Mouse (Mus musculus) kidney, postnatal 4 days (tissue): ENCODE results near the gene Mrpl14.
A peak's percentile ranks its signal among the peaks of the same experiment; 100 is the strongest.

Experiments
- DNase-seq, 2 experiments: peaks; one replicate each; pipeline ENCODE4 v3.0.0; 2021; ENCODE audit warnings: mixed read lengths in 2 of 2

Gene Mrpl14

DNA sequence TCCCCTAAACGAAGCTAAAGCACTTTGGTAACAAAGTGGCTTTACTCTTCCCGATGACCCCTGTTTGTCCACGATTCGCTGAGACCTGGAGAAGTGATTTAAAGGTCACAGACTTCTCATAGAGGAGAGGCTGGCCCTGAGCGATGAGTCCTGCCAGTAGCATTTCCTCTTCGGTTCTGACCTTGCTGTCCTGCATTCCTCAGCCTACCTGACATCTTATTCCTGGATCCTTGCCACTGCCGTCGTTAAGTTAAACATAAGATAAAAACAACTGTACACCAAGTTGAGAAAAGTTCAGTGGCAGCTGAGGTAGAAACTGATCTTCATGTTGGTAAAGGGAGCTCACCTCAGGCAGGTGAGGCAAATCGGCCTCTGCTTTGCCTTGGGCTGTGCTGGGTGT is 3.0 kb downstream of the Mrpl14 start:
- DNase-seq = no peak

GRCm38 (mm10) chr17:45690044-45690443 is 3.9 kb downstream of the Mrpl14 start:
- DNase-seq = no peak

DNA sequence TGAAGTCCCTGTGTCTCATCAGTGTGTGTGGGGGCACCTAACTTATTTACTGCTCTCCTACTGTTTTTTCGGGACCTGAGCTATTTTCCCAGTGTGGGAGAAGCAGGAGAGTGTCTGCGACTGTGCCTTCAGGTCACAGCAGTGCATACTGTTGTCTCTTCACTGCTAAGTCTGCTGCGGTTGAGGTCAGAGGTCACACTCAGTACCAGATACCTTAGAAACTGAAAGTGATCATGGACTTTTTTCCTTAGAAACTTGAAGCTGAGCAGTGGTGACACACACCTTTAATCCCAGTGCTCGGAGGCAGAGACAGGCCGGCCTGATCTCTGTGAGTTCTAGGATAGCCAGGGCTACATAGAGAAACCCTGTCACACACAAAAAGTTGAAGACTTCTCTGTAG is 6.0 kb downstream of the Mrpl14 start:
- DNase-seq = no peak

- DNase-seq = peak in 1 of 2 experiments; percentile 40
Measured at GRCm38 (mm10) chr17:45693812-45694565, 7.9 kb downstream of the Mrpl14 start.

DNA sequence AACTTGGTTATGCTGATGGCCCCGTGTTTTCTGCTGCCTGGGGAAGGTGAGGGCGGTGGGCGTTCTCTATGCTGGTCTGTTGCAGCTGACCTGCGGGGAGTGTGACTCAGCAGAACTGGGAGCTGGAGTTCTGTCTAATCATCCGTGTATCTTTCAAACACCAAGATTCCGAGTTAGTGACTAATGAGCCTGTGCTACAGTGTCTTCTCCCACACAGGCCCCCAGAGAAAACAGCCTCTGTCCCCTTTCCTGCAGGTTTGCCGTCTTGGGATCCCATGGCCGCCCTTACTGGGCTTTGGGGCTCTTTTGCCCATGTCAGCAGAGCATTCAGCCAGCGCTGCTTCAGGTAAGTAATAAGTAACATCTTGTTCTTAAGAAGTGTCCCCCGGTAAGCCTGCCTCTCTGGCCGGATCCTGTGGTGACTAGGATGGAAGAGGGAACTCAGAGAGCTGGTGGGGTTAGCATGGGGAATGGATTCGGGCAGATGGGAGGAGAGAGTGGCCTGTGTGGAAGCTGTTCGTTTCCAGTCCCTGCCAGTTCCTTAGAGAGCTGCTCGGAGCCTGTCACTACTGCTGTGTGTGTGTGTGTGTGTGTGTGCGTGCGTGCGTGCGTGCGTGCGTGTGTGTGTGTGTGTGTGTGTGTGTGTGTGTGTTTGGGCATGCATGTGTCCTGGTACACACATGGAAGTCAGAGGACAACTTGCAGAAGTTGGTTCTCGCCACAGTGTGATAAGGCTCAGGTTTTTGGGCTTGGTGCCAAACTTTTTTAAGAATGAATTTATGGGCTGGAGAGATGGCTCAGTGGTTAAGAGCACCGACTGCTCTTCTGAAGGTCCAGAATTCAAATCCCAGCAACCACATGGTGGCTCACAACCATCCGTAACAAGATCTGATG is 9.4 kb downstream of the Mrpl14 start:
- DNase-seq = peak; percentile 37 to 58

GRCm38 (mm10) chr17:45696981-45697380 is 10.9 kb downstream of the Mrpl14 start:
- no peak for DNase-seq

- DNase-seq = no peak
Measured at GRCm38 (mm10) chr17:45698368-45698767, 12.2 kb downstream of the Mrpl14 start.

GRCm38 (mm10) chr17:45699039-45699740 is 13.1 kb downstream of the Mrpl14 start:
- DNase-seq = no peak

DNA sequence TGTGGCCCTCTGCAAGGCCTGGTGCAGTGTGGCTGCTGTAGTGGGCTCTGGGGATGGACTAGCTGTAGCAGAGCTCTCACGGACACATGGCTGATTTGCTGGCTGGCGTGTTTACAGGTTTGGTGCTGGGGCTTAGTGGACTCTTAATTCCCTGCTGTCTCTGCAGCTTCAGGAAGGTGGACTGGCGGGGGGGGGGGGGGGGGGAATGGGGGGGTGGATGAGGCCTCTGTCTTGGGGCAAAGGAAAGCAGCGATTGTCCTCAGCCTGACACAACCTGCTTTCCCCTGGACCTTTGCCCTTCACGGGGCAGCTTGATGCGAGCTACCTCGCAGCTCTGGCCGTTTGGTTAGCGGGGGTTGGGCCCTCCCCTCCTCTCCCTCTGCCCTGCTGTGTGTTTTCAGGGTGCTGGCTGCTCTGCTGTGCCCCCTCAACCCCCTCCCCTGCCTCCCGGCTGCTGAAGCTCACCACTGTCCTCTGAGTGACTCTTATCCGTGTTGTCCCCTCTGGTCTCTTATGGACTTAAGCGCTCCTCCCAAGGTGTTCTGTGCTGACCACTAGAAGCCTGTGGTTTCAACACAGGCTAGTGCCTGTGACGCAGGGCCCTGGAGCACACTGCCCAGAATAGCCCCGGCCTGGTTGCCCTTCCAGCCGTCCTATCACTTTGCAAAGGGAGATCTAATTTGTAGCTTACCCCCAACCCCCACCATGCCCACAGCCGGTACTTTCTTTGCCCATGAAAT is 14.5 kb downstream of the Mrpl14 start:
- peak in 1 of 2 experiments; percentile 41 for DNase-seq

GRCm38 (mm10) chr17:45701236-45701591 is 15.1 kb downstream of the Mrpl14 start:
- no peak for DNase-seq

- DNase-seq = no peak
Measured at GRCm38 (mm10) chr17:45702254-45702653, 16.1 kb downstream of the Mrpl14 start.

DNA sequence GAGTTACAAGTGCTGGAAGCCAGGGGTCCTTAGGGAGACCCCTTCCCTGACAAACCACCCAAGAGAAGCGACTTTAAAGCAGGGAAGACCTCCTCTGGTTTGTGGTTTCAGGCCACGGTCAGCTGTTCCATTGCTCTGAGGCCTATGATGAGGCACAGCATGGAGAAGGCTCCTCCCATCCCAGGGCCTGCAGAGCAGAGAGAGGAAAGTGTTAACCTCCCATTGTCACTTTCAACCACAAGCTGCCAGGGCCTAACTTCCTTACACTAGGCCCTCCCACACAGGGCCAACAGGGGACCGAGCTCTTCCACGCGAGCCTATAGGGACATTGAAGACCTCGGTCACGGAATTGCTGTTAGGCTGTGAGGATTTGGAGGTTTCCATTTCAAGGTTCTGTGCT is 17.1 kb downstream of the Mrpl14 start:
- no peak for DNase-seq

- DNase-seq = no peak
Measured at GRCm38 (mm10) chr17:45706796-45707195, 20.7 kb downstream of the Mrpl14 start.

- DNase-seq = no peak
Measured at GRCm38 (mm10) chr17:45707376-45707775, 21.3 kb downstream of the Mrpl14 start.

DNA sequence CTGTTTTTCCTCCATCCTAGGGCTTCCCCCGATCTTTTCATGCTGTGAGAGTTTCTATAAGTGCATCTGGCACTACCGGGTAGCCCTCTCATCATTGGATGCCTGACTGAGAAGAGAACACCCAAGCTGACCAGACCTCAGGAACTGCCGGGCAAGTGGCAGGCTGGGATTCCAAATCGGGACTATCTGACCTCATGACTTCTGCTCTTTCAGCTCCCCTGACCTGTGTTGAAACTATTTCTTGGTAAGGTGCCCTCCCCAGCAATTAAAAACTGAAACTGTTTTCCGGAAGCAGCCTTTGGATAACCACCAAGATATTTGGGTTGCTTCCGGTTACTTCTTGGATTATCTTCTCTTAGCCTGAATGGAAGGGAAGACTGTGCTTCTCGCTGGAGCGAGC is 22.1 kb downstream of the Mrpl14 start:
- no peak for DNase-seq

GRCm38 (mm10) chr17:45709829-45710228 is 23.7 kb downstream of the Mrpl14 start:
- DNase-seq = no peak

DNA sequence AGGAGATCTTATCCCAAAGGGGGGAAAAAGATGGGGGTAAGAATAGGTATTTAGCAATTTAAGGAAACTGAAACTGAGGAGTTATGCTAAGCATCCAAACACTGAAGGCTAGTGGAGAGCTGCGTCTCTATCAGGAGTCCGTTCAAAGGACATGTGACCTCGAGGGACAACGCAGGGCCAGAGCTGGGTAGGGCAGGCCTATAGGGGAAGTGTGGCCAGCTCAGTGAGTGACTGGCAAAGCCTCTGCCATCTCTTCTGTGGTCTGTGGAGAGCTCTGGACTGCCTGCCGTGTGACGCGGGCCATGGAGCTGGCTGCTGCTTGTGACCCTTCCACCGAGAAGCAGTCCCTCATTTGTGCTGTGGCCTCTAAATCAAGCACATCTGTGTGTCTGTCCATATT is 24.3 kb downstream of the Mrpl14 start:
- DNase-seq = no peak

DNA sequence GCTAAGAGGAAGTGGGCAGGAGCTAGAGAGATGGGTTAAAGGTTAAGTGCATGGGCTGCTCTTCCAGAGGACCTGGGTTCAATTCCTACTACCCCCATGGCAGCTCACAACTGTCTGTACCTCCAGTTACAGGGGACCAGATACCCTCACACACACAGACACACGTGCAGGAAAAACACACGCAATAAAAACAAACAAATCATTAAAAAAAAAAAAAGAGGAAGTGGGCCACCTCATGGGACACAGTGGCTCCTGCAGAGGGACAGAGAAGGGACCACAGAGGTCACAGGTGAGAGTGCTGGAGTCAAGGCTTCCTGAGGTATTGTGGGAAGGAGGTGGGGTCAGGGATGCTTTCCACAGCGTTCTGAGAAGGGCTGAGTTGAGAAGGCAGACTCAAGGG is 25.4 kb downstream of the Mrpl14 start:
- no peak for DNase-seq

- peak; percentile 84 to 86 for DNase-seq
Measured at GRCm38 (mm10) chr17:45718323-45718722, 32.2 kb downstream of the Mrpl14 start.

DNA sequence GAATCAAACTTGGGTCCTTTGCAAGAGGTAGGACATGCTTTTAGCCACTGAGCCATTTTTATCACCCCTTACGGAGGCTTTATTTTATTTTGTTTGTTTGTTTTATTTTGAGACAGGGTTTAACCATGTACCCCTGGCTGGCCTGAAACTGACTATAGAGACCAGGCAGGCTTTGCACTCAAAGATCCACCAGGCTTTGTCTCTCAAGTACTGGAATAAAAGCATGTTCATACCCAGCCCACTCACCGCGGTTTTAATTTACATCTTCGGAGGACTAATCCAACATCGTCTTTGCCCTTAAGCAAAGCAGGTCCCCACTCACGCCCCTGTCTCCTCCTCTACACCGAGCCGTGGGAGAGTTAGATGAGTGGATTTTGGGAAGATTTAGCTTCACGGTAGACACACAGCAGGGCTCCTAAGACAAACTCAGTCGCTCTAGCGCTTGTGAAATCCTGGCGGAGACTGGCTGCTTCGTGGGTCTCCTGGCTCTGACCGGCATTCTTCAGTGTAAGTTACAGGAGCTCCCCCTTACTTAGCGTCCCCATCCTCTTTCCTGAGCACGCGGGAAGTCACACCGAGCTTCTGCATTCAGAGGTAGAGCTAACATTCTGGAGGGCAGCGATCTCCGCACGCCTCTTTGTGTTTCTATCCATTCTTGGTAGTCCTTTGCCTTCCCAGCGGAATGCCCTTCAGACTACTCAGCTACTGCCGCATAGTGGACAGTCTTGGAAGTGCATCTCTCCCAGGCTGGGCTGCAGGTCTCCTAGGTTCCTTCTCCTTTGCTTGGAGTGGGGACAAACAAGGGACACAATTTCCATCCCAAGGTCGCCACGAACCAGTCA is 37.8 kb downstream of the Mrpl14 start:
- DNase-seq = peak; percentile 92

DNA sequence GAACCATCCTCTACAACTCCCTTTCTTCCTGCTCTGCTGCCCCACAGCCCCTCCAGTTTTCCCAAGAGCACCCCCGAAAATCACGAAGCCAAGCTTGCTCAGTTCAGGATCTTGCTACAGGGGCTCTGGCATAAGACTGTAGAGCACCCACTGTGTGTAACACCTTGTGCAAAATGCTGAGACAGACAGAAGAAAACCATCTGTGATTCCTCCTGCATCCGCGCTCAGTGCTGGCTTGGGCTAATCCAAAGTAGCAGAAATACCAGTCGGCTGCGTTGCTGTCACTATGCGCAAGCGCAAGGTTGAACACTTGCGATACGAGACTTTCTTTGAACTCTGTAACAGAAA is 38.4 kb downstream of the Mrpl14 start:
- DNase-seq = no peak

GRCm38 (mm10) chr17:45726249-45726648 is 40.1 kb downstream of the Mrpl14 start:
- peak in 1 of 2 experiments; percentile 25 for DNase-seq
